Mouse (Mus musculus) 3T3-L1 (cell line): ENCODE measurements around the gene Apol6.
"Not testable (repeated sequence)": the region's sequence is repeated elsewhere in the genome, so short reads cannot be mapped to it uniquely, and the experiment has no call there.

Source experiments
- DNase-seq: peaks from one replicate; pipeline ENCODE4 v3.0.0-alpha.2; 2015; ENCODE audit warnings: low read depth, low spot score

Apol6 gene

DNA sequence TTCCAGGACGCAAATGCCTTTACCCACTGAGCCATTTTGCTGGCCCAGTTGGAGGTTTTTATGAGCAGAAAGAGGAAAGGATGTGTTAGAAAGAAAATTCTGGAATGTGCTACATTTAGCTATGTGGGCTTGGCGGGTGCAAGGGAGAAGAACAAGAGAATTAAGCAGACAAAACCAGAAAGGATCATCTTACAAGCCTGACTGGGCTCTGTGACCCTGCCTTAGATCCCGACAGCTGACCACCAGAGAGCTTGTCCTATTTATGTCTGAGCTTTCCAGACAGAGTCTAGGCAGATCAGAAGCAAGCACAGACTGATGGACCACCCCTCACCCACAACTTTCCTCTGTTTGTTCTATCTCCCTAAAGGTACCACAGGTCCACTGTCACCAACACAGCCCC is 13.3 kb upstream of the Apol6 start:
- no peak for DNase-seq

DNA sequence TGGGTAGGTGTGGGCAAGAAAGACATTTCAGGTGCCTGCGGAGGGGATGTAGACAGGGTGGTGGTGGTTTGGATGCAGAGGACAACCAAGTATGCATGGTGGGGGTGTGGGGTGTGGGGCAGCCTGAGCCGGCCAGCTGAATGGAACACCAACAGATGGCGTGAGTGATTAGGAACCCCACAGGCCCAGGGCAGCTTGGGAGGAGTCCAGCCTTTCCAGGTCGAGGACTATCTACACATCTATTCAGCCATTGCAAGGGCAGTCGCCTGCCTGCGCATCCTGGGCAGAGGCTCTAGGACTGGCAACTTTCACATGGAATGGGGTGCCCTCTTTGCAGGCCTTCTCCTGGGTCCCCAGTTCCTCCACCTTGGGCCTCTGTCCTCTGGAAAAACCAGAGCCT is 10.0 kb upstream of the Apol6 start:
- no peak for DNase-seq

DNA sequence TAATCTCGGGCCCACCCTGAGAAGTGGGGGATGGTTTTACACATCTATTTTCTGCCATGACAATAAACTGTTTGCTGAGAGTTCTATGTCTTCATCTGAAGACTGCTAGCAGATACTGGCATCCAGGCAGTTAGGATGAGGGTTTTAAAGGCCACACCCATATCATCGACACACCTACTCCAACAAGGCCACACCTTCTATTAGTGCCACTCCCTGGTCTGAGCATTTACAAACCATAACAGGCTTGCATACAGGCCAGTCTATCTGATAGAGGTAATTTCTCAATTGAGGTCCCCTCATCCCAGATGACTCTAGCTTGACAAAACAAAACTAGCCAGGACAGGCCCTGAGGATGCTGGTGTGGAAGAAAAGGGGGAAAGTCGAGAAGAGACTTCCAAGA is 8.9 kb upstream of the Apol6 start:
- DNase-seq: peak; percentile 53

DNA sequence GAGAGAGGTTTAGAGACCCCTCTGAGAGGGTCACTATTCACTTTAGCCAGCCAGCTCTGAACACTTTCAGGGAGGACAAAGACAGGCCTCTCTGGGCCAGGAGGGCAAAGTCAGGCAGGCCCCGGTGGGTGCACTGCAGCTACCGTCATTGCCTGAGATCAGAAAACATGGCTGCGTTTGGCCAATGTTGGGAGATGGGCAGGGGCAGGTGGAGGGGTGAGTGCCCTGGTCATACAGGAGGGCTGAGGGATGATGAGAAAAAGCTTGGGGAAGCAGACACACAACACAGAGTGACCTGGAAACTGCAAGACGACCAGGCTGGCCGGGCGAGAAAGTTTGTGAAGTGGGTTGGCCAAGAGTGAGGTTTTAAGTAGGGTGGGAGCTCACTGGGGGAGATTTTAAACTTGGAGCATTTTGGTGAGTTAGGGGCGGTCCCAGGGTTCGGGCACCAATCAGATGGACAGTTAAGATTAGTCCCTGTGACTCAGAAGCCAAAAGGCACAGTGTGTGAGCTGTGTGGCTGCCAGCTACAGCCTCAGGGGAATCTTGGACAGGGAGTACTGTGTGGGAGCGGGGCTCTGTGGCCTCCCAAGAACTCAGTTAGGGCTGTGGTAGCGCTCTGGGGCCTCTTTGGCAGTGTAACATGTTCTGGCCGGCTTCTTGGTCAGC is 8.1 kb upstream of the Apol6 start:
- peak; percentile 99 for DNase-seq

DNA sequence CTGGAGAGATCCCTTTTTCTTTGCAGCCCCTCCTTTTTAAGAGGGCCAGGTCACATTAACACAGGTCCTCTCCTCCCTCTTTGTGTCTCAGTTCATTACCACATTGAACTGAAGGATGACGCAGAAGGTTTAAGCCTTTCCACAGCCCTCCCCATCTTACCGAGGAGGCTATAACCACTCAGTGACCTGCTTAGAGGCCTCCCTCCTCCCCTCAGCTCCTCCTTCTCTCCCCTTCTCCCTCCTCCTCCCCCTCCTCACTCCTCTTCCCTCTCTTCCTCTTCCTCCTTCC is 7.6 kb upstream of the Apol6 start:
- no peak for DNase-seq

DNA sequence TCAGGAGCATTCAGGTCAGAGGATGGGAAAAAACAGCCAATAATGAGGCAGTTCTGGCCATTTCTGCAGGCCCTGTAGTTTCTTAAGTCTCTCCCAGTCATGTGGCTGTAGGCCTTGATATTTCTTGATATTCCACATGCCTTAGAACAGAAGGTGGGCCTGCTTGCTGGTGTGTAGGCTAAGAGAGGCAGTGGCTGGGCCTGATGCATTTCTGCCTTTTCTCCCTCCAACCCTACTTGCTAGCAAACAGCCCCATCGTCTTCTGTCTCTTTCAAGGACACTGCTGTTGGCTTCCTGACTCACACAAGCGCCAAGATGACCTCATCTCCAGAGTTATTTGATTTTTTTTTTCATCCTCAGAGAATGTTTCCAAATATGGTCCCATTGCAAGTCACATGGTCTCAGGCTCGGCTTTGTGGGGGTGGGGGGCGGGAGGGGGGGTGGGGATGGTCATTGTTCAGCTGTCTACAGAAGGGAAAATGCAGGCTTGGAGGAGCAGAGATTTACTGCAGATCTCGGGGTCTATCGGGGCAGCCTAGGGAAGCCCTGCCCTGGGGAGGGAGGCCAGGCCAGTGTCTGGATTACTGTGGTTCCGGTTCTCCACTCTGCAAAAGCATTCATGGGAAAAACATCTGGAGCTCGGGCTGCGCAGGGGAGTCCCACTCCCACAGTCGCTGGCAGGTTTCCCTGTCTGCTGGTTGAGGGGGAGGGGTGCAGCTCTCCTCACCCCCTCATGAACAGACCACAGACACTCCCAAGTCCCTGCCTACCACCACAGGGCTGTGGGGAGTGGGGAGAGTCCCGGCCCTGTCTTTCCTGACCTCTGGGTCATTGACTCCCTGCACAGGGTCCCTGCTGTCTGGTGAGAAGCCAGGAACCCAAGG is 7.0 kb upstream of the Apol6 start:
- DNase-seq: peak; percentile 94

DNA sequence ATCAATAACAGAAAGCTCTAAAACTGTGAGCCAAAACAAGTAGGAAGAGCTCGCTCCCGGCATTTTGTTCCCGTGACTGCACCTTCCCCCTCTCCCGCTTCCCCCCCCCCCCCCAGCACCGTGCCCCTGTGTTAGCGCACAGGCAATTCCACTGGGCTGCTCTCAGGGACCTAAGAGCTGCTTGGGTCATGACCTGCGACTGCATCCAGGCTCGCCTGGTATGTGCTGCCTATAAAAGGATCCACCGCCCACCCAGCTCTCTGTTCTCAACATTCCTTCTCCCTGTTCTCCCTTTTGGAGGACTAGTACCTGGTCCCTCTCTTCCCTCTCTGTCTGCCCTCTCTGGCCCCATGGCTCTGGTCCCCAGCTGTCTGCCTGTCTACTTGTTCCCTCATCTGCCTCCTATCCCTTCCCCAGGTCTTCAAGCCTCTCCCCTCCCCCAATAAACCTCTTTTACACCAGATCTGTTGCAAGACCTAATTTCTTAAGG is 5.3 kb upstream of the Apol6 start:
- no peak for DNase-seq

DNA sequence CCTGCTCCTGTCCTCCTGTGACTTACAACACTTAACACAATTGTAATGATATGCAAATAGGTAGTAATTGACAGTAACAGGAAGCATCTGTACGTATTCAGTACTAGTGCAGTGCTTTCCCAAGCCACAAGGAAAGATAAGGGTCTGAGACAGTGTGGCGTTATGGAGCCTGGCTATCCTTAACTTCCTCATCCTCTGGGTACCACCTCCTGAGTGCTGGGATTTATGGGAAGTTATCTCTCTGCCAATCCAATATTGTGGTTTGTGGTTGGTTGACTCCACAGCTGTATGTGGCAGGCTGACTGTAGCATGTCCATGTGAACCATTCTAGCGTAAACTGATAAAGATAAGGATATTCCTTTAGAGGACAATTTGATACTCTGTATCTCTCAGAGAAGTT is 3.7 kb upstream of the Apol6 start:
- DNase-seq: no peak

DNA sequence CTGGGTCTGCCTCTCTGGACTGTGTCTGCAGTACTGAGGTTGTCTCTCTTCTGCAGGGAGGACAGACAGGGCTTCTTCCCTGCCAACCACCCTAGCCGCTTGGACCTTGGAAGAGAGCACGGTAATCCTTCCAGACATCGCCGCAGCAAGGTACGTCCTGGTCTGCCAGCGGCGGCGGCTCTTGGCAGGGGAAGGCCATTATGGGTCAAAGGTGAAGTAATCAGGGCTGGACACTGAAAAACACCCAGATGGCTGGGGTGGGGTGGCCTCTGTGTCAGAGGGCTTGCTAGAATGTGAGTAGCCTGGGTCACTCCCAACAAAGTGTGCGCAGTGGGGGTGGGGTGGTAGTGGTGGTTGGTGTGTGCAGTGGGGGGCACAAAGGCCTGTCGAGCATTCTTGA is 1.1 kb downstream of the Apol6 start:
- DNase-seq: no peak

DNA sequence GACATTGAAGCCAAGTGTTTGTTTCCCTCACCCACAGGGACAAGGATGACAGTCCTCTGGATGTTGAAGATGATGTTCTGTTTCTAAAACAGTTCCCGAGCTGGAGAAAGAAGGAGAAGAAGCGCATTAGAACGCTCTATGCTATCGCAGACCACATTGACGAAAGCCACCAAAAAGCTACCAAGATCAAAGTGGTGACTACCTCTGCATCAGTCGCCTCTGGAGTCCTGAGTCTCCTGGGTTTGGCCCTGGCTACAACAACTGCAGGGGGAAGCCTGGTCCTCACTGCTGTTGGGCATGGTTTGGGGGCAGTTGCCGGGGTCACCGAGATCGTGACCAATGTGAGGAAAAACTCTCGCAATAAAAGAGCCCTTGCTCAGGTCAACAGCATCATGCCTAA is 6.0 kb downstream of the Apol6 start, which contains the start of gene Mb:
Gene Mb, minus strand, starts transcription at position 101 of the 400 bp plus-strand sequence.
- no peak for DNase-seq

DNA sequence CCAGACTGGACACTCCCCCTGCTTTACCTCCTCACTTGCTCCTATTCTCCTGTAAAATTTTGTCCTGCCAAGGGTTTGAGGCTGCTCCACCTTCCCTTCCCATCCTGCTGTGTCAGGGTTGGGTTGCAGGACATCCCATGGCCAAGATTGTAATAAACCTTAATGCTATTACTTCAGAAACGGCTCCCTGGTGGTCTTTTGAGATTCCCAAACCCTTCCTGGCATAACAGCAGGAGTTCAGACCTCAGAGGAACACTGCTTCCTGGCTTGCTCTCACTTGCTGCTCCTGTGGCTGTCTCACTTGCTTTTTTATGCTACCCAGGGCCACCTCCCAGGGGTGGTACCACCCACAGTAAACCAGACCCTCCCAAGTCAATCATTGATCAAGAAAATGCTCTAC is 7.6 kb downstream of the Apol6 start:
- no peak for DNase-seq

DNA sequence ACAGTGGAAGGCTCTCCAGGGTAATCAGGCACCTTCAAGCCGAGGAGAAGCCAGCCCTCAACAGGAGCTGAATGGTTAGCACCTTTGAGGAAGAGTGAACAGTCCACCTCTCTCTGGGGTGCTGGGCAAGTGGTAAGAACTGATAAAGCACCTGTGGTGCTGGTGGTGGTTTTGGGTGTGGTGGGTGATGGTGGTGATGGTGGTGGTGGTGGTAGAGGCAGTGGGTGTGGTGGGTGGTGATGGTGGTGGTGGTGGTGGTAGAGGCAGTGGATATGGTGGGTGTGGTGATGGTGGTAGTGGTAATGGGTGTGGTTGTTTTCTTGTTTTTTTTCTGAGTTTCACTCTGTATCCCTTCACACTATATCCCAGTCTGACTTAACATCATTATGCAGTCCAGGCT is 8.5 kb downstream of the Apol6 start:
- DNase-seq: no peak

DNA sequence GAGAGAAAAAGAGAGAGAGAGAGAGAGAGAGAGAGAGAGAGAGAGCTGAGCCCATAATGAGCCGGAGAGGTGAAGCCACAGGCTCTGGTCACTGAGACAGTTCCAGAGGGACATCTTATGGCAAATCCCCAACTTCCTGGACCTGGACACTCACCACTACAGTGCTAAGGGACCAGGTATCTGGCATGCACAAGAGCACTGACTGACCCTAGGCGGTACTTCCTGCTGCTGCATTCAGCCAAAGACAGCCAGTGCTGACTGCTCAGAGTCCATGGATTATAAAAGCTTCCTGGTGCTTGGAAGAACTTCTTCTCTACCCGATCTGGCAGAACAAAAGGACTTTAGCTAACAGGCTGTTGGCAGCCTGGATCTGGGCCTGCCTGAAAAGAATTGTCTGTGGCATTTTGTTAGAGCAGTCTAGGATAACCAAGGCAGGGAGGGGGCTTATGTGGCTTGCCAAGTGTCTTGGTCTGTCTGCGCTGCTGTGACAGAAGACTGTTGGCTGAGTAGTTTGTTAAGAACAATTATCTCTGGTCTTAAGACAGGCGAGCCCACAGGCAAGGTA is 10.2 kb downstream of the Apol6 start:
- DNase-seq: no peak

DNA sequence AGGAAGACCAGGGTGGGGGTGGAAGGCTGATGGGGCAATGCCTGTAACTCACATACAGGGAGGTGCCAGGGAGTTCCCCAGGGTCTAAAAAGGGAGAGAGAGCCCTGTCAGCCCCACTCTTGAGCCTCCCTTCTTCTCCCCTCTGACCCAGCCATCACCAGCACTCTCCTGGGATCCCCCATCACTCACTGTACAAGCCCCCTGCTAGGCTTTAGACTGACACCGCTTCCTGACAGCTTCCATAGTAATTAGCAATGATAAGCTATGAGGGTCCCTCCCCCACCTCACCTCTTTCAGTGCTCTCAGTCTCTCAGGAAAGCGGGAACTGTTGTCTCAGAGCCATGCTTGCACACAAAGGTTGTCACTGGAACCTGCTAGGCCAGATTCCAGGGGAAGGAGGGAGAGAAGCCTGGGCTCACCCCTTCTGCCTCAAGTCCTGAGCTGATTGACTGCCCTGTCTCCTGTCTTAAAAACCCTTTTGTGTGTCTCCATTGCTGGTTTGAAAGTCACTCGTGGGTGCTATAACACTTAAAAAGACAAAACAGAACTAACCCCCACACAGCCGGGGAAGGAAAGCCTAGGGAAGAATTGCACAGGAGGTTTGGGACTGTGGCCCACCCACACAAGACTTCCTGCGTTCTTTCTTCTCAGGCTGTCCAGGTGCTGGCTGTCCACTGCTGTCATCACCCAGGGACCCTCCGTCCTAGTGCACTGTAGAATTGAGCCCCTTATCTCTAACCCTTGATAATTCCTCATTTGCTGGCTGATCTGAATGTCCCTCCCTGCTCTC is 11.7 kb downstream of the Apol6 start:
- DNase-seq: no peak

DNA sequence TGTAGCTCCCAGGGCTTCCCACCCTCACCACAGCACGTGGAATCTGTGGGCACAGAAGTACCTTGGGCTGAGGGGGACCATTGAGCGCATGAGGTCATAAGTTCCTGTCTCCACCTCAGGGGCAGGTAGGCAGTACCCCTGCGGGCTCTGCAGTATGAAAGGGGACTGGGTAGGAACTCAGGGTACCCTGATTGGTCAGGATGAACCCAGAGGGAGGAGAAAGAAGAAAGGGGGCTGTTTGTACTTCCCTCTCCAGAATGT is 12.2 kb downstream of the Apol6 start:
- no peak for DNase-seq

DNA sequence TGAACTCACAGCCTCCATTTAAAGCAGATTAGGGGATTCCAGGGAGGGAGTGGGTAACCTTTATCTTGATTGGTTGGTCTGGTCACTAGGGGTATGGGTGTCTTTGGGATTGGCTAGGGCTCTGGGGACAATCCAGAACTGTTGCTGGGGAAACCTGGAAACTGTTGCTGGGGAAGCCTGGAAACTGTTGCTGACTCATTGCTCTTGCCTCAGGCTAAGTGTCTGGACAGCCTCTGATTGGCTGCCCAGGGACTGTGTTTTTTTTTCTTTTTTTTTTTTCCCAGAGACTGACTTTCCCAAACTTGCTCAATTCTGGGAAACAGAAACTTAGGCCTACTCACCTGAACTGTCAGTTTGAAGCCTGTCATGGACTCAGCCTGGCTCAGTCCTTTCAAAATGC is 14.0 kb downstream of the Apol6 start:
- DNase-seq: peak; percentile 82

DNA sequence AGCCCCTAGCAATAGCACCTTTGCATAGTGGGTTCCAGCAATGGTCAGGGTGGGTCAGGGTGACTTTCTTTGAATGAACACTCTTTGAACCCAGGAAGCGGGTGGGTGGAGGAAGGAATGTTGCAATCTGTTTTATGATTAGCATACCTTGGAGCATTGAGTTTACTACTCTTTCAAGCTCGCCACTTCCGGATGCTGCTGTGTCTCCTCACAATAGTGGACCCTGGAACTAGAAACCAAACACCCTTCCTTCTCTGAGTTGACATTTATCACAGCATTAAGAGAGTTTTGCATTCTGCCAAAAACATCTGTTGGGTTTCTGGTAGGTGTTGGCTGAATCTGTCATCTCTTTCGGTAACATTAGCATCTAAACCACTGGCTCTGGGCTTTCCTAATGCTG is 14.9 kb downstream of the Apol6 start:
- DNase-seq: not testable (repeated sequence)

DNA sequence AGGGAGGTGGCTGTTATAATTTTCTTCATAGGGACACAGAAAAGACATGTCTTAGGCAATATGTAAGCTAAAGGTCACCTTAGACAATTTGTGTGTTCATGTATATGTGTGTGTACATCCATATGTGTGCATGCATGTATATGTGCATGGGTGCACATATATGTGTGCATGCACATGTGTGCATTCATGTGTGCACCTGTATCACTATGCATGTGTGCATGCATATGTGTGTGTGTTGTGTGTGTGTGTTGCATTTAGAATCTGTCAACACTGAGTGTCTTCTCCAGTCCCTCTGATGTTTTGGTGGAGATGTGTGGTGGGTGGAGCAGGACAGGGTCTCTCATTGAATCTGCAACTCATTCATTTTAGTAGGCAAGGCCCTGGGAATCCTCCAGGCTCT is 18.2 kb downstream of the Apol6 start:
- DNase-seq: no peak

DNA sequence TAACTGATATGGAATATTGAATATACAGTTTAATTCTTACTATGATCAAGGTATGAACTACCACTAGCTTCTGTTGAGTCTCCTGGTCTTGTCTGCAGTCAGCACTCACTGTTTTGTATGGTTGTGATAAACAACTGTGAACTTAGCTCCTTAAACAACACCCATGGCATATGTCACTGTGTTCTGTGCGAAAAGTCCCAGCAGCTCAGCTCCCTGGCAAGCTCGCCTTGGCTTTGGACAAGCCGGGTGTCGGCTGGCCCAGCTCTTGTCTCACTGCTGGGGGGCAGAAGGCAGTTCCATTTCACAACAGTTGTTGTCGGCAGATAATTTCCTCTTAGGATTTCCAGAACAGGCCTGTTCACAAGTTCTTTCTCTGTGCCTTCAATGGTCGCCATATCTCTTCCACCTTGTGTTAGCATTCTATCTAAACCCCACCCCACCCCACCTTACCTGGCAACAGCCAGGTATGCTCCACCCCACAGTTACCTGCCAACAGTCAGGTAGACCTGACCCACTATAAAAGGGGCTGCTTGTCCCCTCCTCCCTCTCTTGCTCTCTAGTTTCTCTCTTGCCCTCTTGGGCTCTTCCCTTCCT is 20.8 kb downstream of the Apol6 start:
- DNase-seq: no peak

DNA sequence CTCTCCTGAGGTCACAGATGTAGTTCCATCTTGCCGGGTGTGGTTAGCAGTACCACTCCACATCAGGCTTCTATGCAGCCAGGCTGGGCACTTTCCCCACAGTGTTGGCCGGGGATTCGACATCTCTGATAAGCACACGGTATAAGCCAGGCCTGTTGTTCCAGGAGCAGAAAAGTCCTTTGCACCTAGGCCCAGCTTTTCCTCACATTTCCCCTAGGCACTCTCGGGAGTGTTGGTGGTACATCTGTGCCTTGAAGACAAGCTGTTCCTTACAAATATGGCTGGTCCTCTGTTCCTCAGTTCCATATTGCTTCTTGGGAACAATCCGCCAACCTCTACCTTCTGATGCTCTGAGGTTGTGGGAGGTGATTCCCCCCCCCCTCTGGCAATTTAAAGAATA is 21.7 kb downstream of the Apol6 start:
- no peak for DNase-seq

DNA sequence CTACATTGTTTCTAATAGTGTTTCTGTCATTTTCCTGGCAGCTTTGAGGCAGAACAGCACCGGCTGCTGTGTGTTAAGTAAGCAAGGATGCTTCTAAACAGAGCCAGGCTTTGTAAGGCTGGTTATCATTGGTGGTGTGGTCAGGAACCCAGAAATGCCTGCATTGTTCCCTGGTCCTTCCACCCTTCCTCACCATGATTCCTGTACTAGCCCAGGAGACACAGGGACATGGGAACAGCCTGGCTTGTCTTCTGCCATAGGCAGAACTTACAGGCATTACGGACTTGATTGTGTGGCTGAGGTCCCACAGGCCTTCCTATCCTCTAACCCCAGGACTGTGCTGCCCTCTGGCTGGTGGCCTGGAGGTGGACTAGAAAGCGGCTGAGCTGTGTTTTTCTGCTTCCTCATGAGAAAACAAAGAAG is 23.9 kb downstream of the Apol6 start:
- peak; percentile 56 for DNase-seq

DNA sequence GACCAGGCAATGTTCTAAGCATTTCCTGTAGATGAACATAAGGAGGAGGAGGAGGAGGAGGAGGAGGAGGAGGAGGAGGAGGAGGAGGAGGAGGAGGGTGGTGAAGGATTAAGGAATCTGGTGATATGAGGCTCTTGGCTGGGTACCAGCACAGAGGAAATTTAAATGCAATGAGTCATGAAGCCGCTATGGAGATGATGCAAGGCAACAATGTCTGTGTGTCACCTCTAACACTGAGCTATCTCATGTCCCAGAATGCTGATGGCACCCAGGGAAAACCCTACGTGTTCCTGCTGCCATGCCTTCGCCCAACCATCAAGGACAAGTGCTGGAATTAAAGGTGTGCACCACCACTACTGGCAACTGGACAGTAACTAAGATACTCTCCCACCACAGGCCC is 24.5 kb downstream of the Apol6 start:
- peak; percentile 92 for DNase-seq
